Mouse (Mus musculus) Patski (cell line): ENCODE measurements around the gene Fam243. TPM values are rescaled to one million over a fixed set of nuclear protein-coding genes. Genes with fewer than 3 reads are reported as not detected.

Source experiments
- ATAC-seq: fragments of 100-300 bp; one replicate; pipeline ENCODE4 v1.8.0; 2021
- CTCF ChIA-PET: fragments of 350-600 bp; sonication (Branson Sonifier 250); formaldehyde crosslinking; loops from one replicate; lab custom pipeline; 2022; ENCODE audit warnings: inconsistent platforms; lab: Charles Lee
- POLR2A ChIA-PET: fragments of 350-600 bp; sonication (Branson Sonifier 250); formaldehyde crosslinking; loops from one replicate; lab custom pipeline; 2022; ENCODE audit warnings: antibody characterized with exemption, inconsistent platforms; lab: Charles Lee
- DNase-seq: peaks from one replicate; pipeline ENCODE4 v3.0.0-alpha.2; 2011; ENCODE audit warnings: low read depth, low spot score
- H3K27me3 ChIP-seq: fragments of 371-371 bp; one replicate; pipeline ENCODE4 v1.5.1; 2021
- CTCF ChIP-seq: fragments of 100-300 bp; IDR thresholded peaks from one replicate; pipeline ENCODE4 v1.5.1; 2021
- in situ Hi-C: fragments of 300-500 bp; cut with MboI; formaldehyde crosslinking; loops from 3 replicates; pipeline ENCODE4 v1.11.1; 2018; ENCODE audit warnings: low pct_unique_long_range_greater_than_20kb, mixed read lengths
- polyA plus RNA-seq: library from polyadenylated mRNA; unstranded; gene quantifications from one replicate; pipeline ENCODE4 v1.2.3, GENCODE M21; 2021

Fam243 gene
- 0.28 TPM for polyA plus RNA-seq

GRCm38 (mm10) chr16:92321341-92321740, at the start of gene Fam243:
Gene Fam243 (minus strand): TSS chr16:92321441.
- DNase-seq (no peak), ATAC-seq (no peak)
- ChIA-PET POLR2A (no interaction called here), CTCF (no interaction called here)
- TF ChIP-seq CTCF, result no peak
- in situ Hi-C loops, result no loop called here
- no peaks in the 10 kb centered on the region for H3K27me3 ChIP-seq

GRCm38 (mm10) chr16:92369260-92369659, 48.0 kb upstream of the Fam243 start:
- in situ Hi-C loops, result no loop called here
- POLR2A ChIA-PET, result no interaction called here
- DNase-seq, result no peak
- CTCF ChIA-PET, result no interaction called here
- H3K27me3 ChIP-seq, result no peaks in the 10 kb centered on the region
- ATAC-seq, result no peak
- TF ChIP-seq CTCF, result no peak

DNA sequence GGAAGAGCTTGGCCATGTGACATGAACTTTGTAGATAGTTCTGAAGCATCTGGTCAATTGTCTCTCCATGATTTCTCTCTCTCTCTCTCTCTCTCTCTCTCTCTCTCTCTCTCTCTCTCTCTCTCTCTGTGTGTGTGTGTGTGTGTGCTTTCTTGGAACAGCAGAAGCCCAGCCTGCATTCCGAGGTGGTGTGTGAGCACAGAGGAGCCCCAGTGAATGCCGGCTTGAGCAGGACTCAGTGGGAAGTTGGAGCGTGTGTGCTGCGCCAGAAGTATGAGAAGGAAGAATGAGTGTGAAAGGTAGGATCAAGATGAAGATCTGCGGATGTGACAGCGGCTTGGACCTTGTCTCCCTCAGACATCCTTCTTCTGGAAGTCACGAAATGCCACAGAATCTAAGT, 44.2 kb upstream of the Fam243 start:
- POLR2A ChIA-PET, result no interaction called here
- no peak for ATAC-seq

DNA sequence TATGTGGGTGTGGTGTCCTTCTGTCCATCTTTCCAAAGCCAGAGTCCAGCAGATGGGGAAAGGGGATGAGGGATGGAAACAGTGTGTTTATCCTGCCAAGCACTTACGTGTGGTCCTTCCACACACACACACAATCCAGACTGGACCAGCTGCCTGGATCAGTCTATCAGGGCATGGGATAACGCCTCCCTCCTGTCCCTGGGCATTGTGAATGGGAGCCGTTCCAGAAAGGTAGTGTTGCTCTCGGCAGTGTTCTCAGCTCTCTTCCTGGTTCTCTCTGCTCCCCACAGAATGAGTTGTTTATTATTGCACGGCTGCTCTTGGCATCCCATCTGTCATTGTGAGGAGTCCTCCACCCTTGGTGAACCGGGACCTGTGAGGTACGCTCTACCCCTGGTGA, 39.5 kb upstream of the Fam243 start:
- ATAC-seq (no peak), DNase-seq (no peak)
- POLR2A ChIA-PET, result no interaction called here
- in situ Hi-C loops, result no loop called here
- peaks cover 7% of the 10 kb centered on the region for H3K27me3 ChIP-seq
- CTCF ChIA-PET, result no interaction called here
- no peak for TF ChIP-seq CTCF

More for the DNA sequence above, 44.2 kb upstream of the Fam243 start:
- TF ChIP-seq CTCF, result no peak
- in situ Hi-C loops, result no loop called here
- DNase-seq, result no peak
- H3K27me3 ChIP-seq, result peaks cover 7% of the 10 kb centered on the region
- CTCF ChIA-PET, result interaction anchor here (0.7 kb wide), 1 partner anchor 10 kb away, joined by 3 read pairs; no protein-coding TSS in a partner anchor

DNA sequence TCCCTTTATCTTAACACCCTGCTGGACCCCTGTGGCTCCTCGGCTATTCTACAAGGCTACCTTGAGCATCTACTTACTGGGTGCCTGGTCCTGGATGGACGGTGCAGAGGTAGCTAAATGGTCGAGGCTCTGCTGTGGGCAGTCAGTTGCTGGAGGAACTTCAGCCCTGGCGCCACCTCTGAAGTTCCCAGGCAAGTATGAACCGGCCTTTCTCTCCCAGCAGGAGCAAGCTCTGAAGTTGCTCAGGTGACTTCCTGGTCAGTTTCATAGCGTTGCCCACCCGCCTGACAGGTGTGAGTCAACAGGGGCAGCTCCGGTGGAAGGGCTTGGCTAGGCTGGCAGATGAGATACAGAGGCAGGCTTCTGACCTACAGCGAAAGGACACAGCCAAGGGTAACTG, 38.0 kb upstream of the Fam243 start, which contains the start of gene Kcne1:
Gene Kcne1, minus strand, starts transcription at position 240 of the 400 bp plus-strand sequence.
- DNase-seq (no peak), ATAC-seq (no peak)
- in situ Hi-C loops, result no loop called here
- no peak for TF ChIP-seq CTCF
- H3K27me3 ChIP-seq, result peaks cover 7% of the 10 kb centered on the region
- CTCF ChIA-PET, result no interaction called here
- POLR2A ChIA-PET, result interaction anchor here (1.0 kb wide), 1 partner anchor 11 kb away, joined by 3 read pairs; no protein-coding TSS in a partner anchor

DNA sequence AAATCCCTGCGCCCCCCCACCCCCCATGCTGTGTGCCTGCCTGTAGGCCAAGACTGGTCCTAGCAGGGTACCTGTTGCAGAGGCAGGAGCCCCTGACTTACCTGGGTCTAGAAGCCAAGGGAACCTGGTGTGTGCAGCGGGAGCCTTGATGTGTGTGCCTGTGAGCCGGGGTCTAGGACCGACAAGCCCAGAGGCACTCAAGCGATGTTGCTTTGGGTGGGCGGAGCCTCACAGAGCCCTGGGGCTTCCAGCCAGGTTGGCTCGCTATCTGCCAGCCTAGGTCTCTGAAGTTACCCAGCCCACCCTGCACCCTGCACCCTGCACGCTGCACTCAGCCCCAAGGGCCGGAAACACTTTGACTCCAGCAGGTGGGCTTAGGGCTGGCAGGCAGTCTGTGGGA, 37.5 kb upstream of the Fam243 start:
- ChIA-PET POLR2A (interaction anchor here (1.0 kb wide), 1 partner anchor 12 kb away, joined by 3 read pairs; no protein-coding TSS in a partner anchor), CTCF (interaction anchor here (1.3 kb wide), 1 partner anchor 87 kb away, joined by 4 read pairs; no protein-coding TSS in a partner anchor)
- ATAC-seq (no peak), DNase-seq (no peak)
- in situ Hi-C loops, result no loop called here
- TF ChIP-seq CTCF, result no peak
- peaks cover 7% of the 10 kb centered on the region for H3K27me3 ChIP-seq

DNA sequence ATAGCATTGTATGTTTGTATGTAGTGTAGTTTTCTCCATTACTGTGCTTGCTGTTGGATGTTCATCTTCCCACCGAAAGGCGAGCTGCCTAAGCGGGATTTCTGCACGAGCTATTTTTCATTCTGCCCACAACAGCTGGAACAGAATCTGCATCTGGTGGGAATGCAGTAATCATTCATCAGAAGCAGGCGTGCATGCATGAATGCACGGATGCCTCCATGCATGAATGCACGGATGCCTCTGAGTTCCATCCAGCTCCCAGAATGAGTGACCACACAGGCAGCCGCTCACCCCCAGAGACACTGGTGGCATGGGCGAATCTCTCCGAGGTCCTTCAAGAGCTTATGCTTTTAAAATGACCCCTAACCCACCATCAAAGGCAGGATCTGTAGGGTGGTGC, 36.3 kb upstream of the Fam243 start:
- no peak for ATAC-seq
- in situ Hi-C loops, result no loop called here
- POLR2A ChIA-PET, result no interaction called here
- H3K27me3 ChIP-seq, result peaks cover 7% of the 10 kb centered on the region
- no peak for DNase-seq
- no peak for TF ChIP-seq CTCF
- CTCF ChIA-PET, result interaction anchor here (0.9 to 1.3 kb wide), 2 partner anchors 22 to 88 kb away, joined by 3 to 4 read pairs; no protein-coding TSS in a partner anchor

DNA sequence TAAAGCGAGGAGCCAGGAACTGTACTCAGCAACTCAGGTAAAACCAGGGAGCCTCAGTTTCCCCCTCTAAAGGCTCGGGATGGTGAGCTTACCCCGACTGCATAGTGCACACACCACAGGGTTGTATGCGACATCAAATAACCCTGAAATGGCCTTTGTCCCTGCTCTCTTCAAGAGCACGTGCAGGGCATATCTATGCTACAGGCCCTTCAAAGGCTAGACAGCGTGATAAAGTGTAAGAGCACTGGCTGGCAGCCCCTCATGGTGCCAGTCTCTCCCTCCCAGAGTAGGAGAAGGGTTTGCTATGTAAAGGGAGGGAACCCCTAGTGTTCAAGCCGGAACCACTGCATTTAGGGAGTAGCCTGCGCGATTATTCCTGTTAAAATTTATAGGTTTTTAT, 35.8 kb upstream of the Fam243 start:
- DNase-seq (no peak), ATAC-seq (no peak)
- ChIA-PET CTCF (interaction anchor here (0.9 kb wide), 1 partner anchor 23 kb away, joined by 3 read pairs; no protein-coding TSS in a partner anchor), POLR2A (no interaction called here)
- H3K27me3 ChIP-seq, result peaks cover 7% of the 10 kb centered on the region
- TF ChIP-seq CTCF, result no peak
- in situ Hi-C loops, result no loop called here

DNA sequence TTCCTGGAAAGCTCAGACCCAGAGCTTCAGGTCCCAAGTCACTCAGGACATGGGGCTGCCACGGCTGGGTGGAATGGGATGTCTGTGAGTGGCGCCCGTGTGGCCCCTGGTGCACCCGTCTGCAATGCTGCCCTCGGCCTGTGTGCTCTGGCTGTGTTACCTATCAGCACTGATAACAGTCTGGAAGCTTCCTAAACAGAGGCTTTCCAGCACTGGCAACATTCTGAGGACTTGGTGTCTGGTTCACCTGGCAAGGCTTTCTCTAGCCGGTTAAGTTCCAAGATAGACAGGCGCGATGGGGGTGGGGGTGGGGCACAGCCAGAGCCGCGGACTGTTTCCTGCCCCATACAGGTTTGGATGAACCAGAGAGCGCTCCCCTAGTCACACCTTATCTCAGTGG, 34.7 kb upstream of the Fam243 start:
- POLR2A ChIA-PET, result interaction anchor here (0.6 kb wide), 1 partner anchor 14 kb away, joined by 4 read pairs; no protein-coding TSS in a partner anchor
- H3K27me3 ChIP-seq, result peaks cover 3% of the 10 kb centered on the region
- CTCF ChIA-PET, result interaction anchor here (1.0 to 1.1 kb wide), 2 partner anchors 9 to 42 kb away, joined by 3 read pairs; no protein-coding TSS in a partner anchor
- ATAC-seq (no peak), DNase-seq (no peak)
- in situ Hi-C loops, result no loop called here
- TF ChIP-seq CTCF, result no peak

- no peak for TF ChIP-seq CTCF
- ChIA-PET CTCF (interaction anchor here (1.0 to 1.2 kb wide), 3 partner anchors 10 to 42 kb away, joined by 3 to 4 read pairs (median 3); no protein-coding TSS in a partner anchor), POLR2A (interaction anchor here (0.6 kb wide), 1 partner anchor 14 kb away, joined by 4 read pairs; no protein-coding TSS in a partner anchor)
- in situ Hi-C loops, result no loop called here
- no peak for DNase-seq
- ATAC-seq, result no peak
- H3K27me3 ChIP-seq, result no peaks in the 10 kb centered on the region
These were observed 34.1 kb upstream of the Fam243 start for GRCm38 (mm10) chr16:92355366-92355765.

DNA sequence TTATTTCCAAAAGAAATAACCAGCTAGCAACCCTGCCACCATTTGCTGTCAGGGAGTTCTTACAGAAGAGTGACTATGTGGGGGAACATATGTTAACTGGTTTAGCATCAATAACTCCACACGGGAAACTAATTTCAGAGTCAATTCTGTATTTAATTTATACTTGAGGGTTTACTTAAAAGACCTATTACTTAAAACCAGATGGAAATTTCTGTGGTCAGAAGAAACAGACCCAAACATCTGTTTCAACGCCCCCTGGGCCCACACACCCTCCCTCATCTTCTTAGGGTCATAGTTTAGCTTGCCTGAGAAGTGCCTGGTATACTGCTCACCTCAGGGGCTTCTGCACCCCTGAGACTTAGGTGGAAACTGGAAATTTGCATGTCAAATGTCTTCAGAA, 32.7 kb upstream of the Fam243 start:
- ATAC-seq (no peak), DNase-seq (no peak)
- ChIA-PET POLR2A (no interaction called here), CTCF (interaction anchor here (1.4 kb wide), 1 partner anchor 18 kb away, joined by 3 read pairs; no protein-coding TSS in a partner anchor)
- in situ Hi-C loops, result no loop called here
- no peaks in the 10 kb centered on the region for H3K27me3 ChIP-seq
- no peak for TF ChIP-seq CTCF
